Mouse (Mus musculus) adrenal gland, adult (tissue): Measurements from ENCODE around the gene Ear14.
"Not testable (repeated sequence)": the region's sequence is repeated elsewhere in the genome, so short reads cannot be mapped to it uniquely, and the experiment has no call there.

ENCODE experiments used
- DNase-seq, 2 experiments: peaks; one replicate each; pipeline ENCODE4 v3.0.0; 2022 to 2023; ENCODE audit warnings: low spot score in 1 of 2; ENCODE audit not compliant: inconsistent age in 2 of 2

Gene Ear14

DNA sequence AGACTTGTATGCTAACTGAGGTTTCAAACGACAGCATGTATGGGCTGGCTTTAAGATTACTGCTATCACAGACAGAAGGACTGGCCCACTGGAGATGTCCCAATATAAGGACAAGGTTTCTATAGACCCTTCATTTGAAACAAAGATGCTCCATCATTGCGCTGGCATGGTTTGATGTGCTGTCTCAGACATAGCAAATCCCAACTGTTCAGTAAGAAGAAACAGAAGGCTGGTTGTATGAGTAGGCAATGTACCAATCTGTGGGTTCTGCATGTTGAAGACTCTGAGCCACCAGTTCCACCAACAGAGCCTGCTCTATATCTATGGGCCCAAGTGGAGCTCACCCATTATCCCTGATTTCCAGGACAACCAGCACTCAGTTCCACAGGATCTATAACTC is at the start of gene Ear14:
TSS of gene Ear14 (plus strand) at position 277 of the 400 bp plus-strand sequence.
- peak in 1 of 2 experiments; percentile 11 for DNase-seq

DNA sequence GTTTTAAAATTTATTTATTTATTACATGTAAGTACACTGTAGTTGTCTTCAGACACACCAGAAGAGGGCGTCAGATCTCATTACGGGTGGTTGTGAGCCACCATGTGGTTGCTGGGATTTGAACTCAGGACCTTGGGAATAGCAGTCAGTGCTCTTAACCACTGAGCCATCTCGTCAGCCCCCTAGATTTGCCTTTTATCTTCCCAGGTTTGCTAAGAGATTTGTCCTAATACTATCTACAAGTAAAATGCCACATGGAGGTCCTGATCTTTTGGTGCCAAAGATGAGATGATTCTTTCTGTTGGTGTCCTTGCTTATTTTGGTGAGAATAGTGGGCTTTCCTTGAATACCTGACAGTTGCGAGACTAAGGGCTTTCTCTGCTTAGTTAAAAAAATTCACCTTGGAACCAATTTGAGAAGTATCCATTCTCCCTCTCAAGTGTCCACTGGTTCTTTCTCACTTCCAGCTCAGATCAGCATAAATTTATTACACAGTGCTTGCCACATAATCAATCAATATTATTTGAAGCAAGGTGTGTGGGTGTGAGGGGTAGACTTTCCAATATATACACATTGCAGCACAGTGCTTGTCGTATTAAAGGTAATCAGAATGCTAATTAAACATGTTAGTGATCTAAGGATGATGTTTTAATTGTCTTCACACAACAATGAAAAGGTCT is 47.0 kb upstream of the Ear14 start:
- no peak for DNase-seq

DNA sequence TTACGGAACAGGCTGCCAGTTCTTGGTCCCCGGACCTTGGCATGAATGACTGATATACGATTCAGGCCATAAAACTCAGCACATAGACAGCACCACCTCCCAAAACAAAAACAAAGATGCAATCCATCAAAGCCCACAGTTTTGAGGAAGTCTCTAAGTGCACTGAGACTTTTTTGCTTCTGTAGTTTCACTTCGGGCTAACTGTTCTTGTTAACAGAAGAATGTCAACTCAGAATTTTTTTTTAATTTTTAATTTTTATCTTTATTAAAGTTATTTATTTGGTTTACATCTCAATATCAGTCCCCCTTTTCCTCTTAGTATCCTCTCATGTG is 46.5 kb upstream of the Ear14 start:
- DNase-seq: no peak

DNA sequence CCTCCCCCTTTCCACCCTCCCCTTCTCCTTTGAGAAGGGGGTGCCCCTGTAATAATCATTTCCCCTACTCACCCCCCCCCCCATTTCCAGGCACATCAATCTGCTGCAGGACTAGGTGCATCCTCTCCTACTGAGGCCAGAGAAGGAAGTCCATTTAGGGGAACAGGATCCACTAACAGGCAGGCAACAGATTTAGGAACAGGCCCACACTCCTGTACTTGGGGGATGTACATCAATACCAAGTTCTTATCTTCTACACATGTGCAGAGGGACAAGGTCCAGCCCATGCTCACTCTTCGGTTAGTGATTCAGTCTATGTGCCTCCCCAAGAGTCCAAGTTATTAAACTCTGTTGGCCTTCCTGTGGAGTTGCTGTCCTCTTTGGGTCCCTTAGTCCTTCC is 46.1 kb upstream of the Ear14 start:
- no peak for DNase-seq

DNA sequence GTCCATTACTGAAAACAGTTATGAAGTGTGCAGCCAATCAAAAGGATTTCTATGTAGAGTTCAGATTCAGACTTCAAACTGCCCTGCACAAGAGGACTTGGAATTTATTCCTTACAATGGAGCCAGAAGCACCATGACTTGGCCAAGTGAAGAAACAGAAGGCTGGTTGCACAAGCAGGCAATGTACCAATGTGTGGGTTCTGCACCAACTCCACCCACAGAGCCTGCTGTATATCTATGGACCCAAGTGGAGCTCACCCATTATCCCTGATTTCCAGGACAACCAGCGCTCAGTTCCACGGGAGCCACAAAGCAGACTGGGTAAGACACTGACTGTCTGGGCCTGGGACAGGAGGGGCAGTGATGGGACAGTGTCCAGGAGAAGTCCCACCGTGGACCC is 41.2 kb upstream of the Ear14 start, which contains the start of gene Rnase2b:
TSS of gene Rnase2b (plus strand) at position 285 of the 400 bp plus-strand sequence.
- DNase-seq: not testable (repeated sequence)

DNA sequence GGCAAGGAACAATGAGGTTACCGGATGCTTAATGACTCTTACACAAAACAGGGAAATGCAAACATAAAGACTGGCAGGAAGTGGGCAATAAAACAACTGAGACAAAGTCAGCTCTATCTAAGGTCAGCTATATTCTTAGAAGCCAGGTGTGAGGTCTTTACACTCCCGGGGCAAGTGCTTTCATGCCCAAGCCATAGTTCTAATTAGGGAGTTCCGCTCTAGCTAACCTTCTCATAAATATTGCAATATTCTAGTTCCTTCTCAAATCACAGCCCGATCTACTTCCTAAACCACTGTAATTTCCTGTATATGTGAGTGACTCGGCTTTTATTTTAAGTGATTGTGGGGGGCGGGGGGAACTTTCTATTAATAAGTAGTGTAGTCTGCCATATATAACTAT is 39.9 kb upstream of the Ear14 start:
- not testable (repeated sequence) for DNase-seq

DNA sequence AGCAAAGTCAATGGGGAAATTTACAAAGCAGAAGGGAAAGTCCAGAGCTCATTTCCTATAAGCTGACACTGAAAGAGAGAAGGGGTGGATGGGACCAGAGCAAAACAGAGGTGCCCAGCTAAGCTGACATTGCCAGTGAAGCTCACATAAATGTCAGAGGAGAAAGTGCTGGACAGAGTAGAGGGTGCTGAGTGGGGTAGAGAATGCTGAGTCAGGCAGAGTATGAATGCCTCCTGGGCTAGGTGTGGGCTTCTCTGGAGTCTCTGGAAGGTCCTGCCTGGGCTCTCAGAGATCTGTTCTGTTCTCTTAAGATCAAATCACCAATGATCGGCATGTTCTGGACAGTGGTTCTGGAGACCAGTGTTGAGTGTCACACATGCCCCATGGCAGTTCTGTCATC is 37.8 kb upstream of the Ear14 start:
- DNase-seq: no peak

DNA sequence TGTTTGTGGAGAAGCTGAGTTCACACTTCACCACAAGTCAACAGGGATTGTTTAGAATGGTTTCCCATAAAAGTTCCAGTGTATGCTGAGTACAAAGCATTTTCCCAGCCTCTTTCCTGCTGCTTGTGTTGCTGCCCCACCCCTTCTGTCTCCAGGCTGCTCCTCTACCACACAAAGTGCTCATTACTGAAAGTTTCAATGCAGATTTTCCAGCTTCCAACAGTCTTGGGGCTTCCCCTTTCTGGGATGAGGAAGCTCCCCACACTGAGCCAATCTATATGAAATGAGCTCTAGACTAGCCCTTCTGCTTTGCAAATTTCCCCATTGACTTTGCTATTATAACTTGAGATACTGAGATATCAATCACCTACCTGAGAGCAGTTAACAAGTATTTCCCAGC is 37.1 kb upstream of the Ear14 start:
- DNase-seq: no peak

DNA sequence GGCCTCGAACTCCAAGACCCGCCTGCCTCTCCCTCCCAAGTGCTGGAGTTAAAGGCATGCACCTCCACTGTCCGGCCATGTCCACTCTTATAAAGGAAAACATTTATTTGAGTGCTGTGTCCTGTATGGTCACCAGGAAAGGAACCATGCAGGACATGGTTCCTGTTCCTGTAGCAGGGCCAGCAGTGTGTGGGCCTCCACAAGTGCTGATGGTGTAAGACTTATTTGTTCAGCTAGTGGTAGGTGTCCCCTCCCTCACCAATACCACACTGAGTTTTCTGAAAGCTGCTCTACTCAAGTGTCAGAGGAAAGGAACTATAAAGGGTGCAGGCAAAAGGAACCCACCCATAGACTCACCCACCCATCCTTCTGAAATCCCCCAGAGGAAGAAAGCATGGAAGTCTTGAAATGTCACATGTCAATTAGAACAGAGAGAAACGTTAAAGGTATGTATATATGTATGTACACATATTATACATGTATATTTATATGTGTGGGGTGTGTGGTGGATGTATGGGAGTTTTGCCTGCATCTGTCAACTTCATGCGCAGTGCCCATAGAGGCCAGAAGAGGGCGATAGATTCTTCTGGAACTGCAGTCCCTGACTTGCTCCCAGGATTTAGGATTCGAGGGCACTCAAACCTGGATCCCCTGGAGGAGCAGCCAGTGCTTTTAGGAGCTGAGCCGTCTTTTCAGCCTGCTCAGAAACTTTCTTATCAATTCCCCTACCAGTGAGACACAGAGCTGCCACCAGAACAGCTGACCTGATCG is 30.9 kb upstream of the Ear14 start:
- DNase-seq: peak; percentile 15 to 69

DNA sequence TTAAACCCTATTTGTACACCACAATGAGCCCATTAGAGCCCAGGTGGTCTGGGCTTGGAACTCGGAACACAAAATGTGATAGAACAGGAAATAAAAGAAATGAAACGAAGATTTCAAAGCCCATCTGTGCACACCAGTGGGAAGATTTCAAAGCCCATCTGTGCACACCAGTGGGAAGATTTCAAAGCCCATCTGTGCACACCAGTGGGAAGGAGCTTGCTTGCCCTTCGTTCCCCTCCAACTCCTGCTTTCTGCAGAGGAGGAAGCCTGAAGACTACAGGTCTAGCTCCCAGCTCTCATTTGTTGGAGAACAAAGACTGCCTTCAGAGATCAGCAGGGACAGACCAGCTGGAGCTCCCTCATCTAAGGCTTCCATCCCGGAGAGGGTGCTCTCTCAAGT is 30.2 kb upstream of the Ear14 start:
- not testable (repeated sequence) for DNase-seq

DNA sequence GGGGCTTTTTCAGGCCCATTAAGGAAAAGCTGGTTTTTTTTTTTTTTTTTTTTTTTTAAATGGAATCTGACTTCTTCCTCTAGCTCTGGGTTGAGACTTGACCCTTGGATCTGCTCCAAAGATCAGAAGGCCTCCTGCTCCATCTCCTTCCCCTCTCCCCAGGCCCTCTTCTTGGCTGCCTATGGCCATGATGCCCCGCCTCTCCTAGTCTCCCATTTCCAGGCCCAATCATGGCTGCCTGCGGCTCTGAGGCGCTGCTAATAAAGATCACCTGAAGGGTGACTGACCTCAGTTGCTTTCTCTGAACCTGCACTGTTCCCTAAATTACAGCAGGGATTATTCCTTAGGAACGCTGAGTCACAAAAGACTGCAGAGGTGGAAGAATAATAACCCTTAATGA is 29.3 kb upstream of the Ear14 start:
- DNase-seq: no peak

DNA sequence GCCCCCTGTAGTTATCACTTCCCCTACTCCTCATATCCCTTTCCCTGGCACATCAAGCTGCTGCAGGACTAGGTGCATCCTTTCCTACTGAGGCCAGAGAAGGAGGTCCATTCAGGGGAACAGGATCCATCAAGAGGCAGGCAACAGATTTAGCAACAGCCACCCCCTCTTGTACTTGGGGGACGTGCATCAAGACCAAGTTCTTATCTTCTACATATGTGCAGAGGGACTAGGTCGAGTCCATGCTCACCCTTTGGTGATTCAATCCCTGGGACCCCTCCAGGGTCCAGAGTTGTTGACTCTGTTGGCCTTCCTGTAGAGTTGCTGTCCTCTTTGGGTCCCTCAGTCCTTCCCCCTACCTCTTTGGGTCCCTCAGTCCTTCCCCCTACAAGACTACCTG is 22.1 kb upstream of the Ear14 start:
- not testable (repeated sequence) for DNase-seq

DNA sequence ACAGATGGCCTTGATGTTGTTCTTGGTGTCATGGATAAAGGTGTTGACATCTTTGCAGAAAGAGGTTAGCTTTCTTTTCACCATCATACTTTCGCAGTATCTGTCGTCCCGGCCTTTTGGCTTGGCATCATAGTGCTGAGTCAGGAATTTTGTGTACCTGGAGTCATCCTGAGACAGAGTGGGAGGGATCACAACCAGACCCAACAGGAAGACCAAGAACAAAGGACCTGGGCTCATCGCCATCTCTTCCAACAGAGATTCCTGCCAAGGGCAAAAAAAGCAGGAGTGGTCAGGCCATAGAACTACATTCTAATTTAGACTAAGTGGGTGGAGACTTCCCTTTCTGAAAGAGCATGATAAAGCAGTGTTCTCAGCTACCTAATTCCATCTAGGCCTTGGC is 7.5 kb upstream of the Ear14 start:
- DNase-seq: peak; percentile 20 to 24

DNA sequence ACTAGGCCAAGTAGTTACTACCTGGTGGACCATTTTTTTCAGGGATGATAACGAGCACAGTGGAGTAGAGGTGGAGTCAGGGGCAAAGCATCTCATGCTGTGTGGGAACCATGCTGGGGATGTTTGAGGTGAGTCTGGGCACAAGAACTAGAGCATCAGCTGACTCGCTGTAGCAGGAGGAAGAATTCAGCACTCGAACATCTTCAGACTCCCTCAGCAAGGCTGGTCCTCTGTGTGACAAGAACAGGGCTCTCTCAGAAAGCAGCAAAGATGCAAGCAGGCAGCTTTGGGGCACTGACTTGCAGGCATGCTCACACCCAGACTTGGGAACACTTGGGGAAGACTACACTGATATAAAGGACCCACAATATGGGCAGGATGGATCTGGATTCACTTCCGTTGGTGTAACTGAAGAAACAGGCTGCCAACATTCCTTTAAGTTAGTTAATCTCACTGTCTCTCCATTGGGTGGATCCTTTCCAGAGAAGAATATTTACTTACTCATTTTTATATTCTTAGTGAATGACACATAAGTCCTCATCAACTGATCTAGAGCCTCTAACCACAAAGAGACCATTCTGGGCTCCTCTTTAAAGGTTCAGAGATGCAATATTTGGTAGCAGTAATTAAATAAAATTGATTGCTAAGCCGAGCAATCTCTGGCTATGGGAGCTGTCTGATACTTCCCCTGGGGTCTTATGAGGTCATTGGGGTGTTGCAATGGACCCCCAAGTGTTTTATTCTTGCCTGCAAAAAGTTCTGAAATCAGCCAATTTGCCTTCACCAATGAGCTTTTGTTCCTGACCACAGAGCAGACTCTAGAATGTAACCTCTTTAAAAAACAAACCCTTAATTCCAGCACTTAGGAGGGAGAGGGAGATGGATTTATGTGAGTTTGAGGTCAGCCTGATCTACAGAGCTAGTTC is 3.8 kb upstream of the Ear14 start, which contains the start of gene Ang2:
TSS of gene Ang2 (minus strand) at position 51 of the 926 bp plus-strand sequence.
- DNase-seq: peak in 1 of 2 experiments; percentile 12

DNA sequence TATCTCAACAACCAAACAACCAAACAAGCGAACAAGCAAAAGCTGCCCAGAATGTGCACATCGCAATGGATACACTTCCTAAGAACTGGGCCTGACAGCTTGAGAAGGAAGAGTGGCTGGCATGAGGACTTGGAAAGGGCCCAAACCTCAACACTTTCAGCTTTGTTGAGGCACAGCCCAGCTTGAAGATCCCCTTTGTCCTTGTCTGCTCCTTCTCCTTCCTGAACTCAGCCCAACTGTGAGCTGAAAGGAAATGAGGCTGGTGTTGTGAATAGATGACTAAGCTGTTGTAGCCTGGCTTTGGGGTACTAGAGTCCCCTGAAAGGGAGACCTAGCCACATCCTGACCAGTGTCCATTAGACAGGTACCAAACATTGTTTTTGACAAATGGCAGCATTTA is 3.1 kb upstream of the Ear14 start:
- peak in 1 of 2 experiments; percentile 19 for DNase-seq

DNA sequence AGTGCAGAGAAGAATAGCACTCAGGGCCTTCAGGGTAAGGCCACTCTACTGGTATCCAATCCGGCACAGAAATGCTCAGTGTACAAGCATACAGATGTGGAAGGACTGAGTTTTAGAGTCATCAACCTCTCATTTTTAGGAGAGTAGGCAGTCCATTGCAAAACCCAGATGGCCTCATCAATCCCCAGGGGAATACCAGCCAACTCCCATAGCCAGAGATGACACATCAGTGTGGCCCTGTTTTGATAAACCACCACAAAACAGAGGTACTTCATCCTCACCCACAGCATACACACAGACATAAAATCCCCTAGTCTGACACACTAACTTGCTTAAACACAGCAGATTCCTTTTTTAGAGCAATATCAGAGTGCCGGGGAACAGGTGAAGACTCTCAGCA is 2.7 kb upstream of the Ear14 start:
- peak in 1 of 2 experiments; percentile 33 for DNase-seq

DNA sequence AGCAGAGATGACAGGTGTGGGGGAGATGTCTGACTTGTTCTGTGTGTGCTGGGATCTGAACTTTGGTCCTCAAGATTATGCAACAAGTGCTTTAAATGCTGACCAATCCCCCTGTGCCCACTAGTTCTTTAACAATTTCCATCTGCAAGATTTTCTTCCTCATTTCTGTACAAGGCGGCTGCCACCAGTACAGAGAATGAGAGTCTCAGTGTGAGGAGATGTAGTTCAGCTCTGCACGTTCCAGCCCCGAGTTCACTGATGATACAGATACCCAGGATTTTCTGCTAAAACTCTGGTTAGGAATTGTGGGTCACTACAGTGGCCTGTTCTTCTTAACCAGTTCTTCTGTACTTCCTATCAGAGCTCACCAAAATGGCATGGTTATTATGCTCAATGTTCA is 16.9 kb downstream of the Ear14 start:
- peak in 1 of 2 experiments; percentile 16 for DNase-seq

DNA sequence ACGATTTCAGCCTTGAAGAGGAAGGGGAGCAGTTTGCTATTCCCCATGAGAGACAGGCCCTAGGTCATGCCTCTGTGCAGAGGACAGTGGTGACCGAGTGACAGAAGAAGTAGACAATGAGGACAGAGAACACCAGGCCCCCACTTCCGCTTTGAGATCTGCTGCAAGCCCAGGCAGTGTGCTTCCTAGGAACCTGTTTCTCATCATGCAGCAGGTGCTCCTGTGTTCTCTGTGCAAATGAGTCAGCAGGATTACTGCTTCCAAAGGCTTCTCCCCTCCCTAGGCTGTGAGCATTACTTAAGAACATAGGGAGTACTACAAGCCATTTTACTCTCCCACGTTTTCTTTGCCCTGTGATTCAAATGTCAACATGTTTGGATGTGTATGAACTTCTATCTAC is 26.5 kb downstream of the Ear14 start:
- not testable (repeated sequence) for DNase-seq

DNA sequence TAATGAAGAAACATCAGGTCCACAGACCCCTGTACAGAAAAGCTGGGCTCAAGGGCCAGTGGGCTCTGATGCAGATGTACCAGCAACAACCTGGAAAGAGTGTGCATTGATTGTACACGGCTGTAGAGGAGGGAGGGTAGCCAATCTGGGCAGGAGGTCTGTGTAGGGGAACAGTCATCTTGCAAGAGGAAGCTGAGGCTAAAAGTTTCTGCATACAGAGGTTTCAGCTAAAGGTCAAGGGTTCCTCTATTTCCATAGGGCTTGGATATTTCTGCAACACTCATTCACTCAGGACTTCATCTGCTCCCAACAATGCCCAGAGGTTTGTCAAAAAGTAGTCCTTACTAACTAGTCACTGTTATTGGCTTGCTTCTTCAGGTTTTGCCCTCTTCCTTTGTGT is 34.3 kb downstream of the Ear14 start:
- DNase-seq: peak in 1 of 2 experiments; percentile 23

DNA sequence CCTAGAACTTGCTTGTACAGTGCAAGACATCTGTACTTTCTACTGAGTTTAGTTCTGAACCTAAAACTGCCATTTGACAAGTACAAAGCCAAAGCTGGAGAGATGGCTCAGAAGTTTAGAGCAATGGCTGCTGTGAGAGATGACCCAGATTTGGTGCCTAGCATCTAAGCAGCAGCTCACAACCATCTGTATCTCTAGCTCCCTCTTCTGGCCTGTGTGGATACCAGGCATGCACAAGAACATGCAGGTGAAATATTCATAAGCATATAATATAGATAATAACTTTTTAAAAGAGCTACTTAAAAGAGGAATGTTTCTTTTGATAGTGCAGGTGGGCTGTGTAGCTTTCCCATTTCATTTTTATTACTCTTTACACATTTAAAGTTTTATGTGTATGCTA is 37.7 kb downstream of the Ear14 start:
- peak; percentile 40 to 83 for DNase-seq

DNA sequence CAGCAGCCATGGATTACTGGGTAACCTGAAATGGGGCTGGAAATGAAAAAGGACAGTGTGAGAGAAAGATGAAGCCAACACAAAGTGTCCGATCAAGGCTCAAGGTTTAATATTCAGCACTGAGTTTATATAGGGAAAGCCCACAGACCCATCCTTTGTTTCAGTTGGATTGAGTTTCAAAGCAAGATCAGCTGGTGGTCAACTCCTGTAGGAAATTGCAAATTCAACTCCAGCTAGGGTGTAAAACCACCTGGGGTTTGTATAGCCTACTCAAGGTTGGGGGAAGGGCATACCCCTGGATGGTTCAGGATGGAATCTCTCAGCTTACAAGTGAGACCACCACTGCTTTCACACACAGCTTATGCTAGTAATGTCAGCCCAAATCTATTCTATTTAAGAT is 44.5 kb downstream of the Ear14 start:
- no peak for DNase-seq
